Mouse (Mus musculus) urinary bladder, postnatal 14 days (tissue): ENCODE data around the gene Adam20.
"Not testable (repeated sequence)": the region's sequence is repeated elsewhere in the genome, so short reads cannot be mapped to it uniquely, and the experiment has no call there.

Experiments
- DNase-seq: peaks from one replicate; pipeline ENCODE4 v3.0.0; 2021; ENCODE audit warnings: low spot score

Adam20 gene

GRCm38 (mm10) chr8:40792973-40793372, at the start of gene Adam20:
Gene Adam20 (plus strand): TSS chr8:40793273.
- DNase-seq = not testable (repeated sequence)

DNA sequence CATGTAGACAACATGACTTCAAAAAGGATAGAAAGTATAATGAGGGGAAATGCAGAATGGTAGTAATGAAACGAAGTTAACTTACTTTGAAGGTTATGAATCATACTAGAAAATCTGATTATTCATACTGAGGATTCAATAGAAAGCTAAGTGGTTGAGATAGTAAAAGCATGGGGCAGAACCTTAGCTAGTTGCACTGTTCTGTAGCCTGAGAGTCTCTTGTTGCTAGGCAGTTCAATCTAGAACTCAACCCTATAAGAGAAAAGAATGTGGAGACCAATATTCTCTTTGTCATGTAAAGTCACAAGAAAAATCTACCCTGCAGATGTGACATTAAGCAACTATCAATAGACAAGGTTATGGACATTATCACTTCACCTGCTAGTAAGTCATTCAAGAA, 41.2 kb upstream of the Adam20 start, which contains the start of gene Adam25:
Gene Adam25 (plus strand): TSS at position 301 of the 400 bp plus-strand sequence.
- not testable (repeated sequence) for DNase-seq

DNA sequence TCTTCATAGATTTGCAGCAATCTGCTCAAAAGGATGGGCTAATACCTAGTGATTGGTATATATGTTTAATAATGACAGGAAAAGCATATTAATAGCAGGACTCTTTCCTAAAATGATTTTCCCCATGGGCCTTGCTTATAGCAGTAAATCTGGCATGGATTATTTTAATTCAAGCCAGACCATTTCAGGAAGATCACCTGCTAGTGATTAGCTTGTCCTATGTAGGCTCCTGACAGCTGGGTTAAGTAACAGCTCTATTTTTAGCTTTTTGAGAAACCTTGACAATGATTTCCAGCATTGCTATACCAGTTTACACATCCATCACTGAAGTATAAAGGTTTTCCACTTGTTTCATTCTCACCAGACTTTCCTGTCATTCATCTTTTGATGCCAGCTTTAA, 9.8 kb upstream of the Adam20 start:
- DNase-seq = no peak

DNA sequence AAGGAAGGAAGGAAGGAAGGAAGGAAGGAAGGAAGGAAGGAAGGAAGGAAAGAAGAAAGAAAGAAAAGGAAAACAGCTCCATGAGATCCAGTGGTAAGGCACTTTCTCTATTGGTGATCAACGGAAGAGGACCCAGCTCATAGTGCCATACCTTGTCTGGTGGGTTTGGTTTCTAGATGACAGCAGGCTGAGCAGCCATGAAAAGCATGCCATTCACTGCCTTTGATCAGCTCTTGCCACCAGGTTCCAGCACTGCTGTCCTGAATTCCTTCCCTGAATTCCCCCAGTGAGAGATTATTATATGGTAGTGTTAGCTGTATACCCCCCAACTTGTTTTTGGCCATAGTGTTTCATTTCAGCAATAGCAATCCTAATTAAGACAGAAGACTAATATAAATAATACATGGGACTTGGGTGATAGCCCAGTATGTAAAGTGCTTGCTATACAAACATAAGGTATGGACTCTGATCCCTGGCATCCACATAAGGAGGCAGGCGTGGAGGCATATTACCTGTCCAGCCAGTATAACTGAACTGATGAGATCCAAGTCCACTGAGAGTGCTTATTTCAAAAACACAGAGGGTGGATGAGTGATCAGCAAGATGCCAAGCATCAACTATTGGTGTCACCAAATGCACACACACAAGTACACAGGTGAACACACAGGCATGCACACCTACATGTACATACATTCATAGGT, 10.5 kb downstream of the Adam20 start:
- DNase-seq = no peak
